Comparison of ENCODE assay signal across 25 mouse cellular contexts in the genomic region with DNA sequence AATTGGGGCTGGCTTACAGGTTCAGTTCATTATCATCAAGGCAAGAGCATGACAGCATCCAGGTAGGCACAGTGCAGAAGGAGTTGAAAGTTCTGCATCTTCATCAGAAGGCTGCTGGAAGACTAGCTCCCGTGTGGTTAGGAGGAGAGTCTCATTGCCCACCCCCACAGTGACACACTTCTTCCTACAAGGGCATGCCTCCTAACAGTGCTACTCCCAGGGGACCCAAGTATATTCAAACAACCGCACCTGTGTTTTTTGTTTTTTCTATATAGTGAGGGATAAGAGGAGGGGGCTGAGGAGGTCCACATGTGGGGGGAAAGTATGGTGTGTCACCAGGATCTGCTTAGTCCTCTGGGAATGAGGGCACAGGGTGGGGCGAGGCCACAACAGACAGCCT.
"Had no signal": no experiment of that assay in that cellular context is flagged by ENCODE, and none has a peak within 500 bp of the region (broad histone marks: within the 10 kb centered on the region; RNA-seq: fewer than 3 reads in every experiment).

No protein-coding gene starts in this region.

- H3K4me3 ChIP-seq: embryonic facial prominence, embryonic 10.5 days; embryonic facial prominence, embryonic 12.5 days; embryonic facial prominence, embryonic 13.5 days; embryonic facial prominence, embryonic 15.5 days; erythroblast, embryonic 14.5 days; forebrain, embryonic 10.5 days; forebrain, embryonic 12.5 days; forebrain, embryonic 13.5 days; forebrain, embryonic 15.5 days; gastrocnemius, adult 2 months; heart, adult 2 months had no signal

- H3K4me1 ChIP-seq: embryonic facial prominence, embryonic 12.5 days; embryonic facial prominence, embryonic 13.5 days had no signal

- H3K9ac ChIP-seq: embryonic facial prominence, embryonic 12.5 days; embryonic facial prominence, embryonic 13.5 days; embryonic facial prominence, embryonic 15.5 days; forebrain, embryonic 12.5 days; forebrain, embryonic 13.5 days; forebrain, embryonic 15.5 days; forebrain, postnatal 0 days had no signal

- H3K9me3 ChIP-seq: embryonic facial prominence, embryonic 10.5 days; embryonic facial prominence, embryonic 12.5 days; embryonic facial prominence, embryonic 13.5 days; embryonic facial prominence, embryonic 15.5 days; forebrain, embryonic 10.5 days; forebrain, embryonic 12.5 days; forebrain, embryonic 13.5 days; forebrain, embryonic 15.5 days had no signal

- H3K27me3 ChIP-seq: embryonic facial prominence, embryonic 12.5 days; embryonic facial prominence, embryonic 13.5 days; embryonic facial prominence, embryonic 15.5 days; forebrain, embryonic 12.5 days; forebrain, embryonic 13.5 days; forebrain, embryonic 15.5 days had no signal

- H3K27ac ChIP-seq: embryonic facial prominence, embryonic 10.5 days; embryonic facial prominence, embryonic 12.5 days; embryonic facial prominence, embryonic 13.5 days; embryonic facial prominence, embryonic 15.5 days; forebrain, embryonic 10.5 days; forebrain, embryonic 12.5 days; forebrain, embryonic 13.5 days; forebrain, embryonic 15.5 days; gastrocnemius, adult 2 months; heart, adult 2 months had no signal

- H3K4me2 ChIP-seq: embryonic facial prominence, embryonic 12.5 days; embryonic facial prominence, embryonic 13.5 days; embryonic facial prominence, embryonic 15.5 days; forebrain, embryonic 12.5 days; forebrain, embryonic 13.5 days; forebrain, embryonic 15.5 days had no signal

- H3K36me3 ChIP-seq: embryonic facial prominence, embryonic 10.5 days; embryonic facial prominence, embryonic 12.5 days; embryonic facial prominence, embryonic 13.5 days; embryonic facial prominence, embryonic 15.5 days; forebrain, embryonic 10.5 days; forebrain, embryonic 12.5 days; forebrain, embryonic 15.5 days had no signal

- DNase-seq: cerebellum, adult 9-10 months; cerebellum, adult 9-11 months; cerebellum, postnatal 10 days; cerebellum, postnatal 14 days; cerebellum, postnatal 25 days; cerebellum, postnatal 36 days; embryo, embryonic 11 days; forebrain, postnatal 0 days; gastrocnemius, adult 2 months; gastrocnemius, postnatal 10 days; gastrocnemius, postnatal 14 days; gastrocnemius, postnatal 25 days; gastrocnemius, postnatal 36 days; heart, adult 11 months; heart, adult 18-20 months; heart, adult 2 months had no signal
